Mouse (Mus musculus) liver, embryonic 14.5 days (tissue): ENCODE results near the gene A930017K11Rik.

Source experiments
- CTCF ChIP-seq: IDR thresholded peaks from 2 replicates; pipeline ENCODE4 v1.5.1; 2016; ENCODE audit warnings: antibody characterized with exemption, low read depth, control low read depth
- EP300 ChIP-seq: IDR thresholded peaks from 2 replicates; pipeline ENCODE4 v1.6.1; 2016; ENCODE audit warnings: antibody characterized with exemption, low read depth

DNA sequence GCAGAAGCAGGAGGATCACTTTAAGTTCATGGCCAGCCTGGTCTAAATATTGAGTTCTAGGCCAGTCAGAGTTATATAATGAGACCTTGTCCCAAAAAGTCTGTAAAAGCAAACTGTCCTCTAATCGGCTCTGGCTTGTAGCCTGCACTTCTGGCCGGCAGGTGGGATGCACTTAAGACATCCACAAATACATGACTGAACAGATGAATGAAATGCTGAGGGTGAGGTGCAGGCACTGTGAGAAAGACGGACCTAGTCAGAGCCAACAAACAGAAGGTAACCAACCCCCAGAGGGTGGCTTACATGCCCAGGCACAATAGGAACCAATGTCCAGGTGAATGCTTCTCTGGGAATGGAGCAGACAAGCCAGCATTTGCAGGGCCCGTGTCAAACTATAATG is 38.1 kb downstream of the A930017K11Rik start:
- TF ChIP-seq CTCF (no peak), EP300 (no peak)
